In genomic region chr17:34740280-34740679, GRCm38 (mm10) we compare ENCODE assay signal across 13 mouse cellular contexts. TPM values are rescaled to one million over a fixed set of nuclear protein-coding genes. Genes with fewer than 3 reads are reported as not detected.
"Had no signal": no experiment of that assay in that cellular context is flagged by ENCODE, and none has a peak within 500 bp of the region (broad histone marks: within the 10 kb centered on the region; RNA-seq: fewer than 3 reads in every experiment).

No protein-coding gene starts in this region.

- H3K9ac ChIP-seq: liver, embryonic 14.5 days; midbrain, embryonic 13.5 days had no signal

- H3K27me3 ChIP-seq: midbrain, embryonic 13.5 days had no signal

- H3K4me2 ChIP-seq: midbrain, embryonic 13.5 days had no signal

- H3K4me1 ChIP-seq: midbrain, embryonic 13.5 days had no signal

- ATAC-seq: lung, postnatal 0 days; midbrain, embryonic 13.5 days had no signal

- H3K27ac ChIP-seq: kidney, postnatal 0 days; layer of hippocampus, adult 2 months; liver, embryonic 14.5 days; midbrain, embryonic 13.5 days had no signal

- H3K4me3 ChIP-seq: layer of hippocampus, adult 2 months; midbrain, embryonic 13.5 days had no signal

- H3K9me3 ChIP-seq: midbrain, embryonic 13.5 days had no signal

- DNase-seq: kidney, adult 9 months; kidney, postnatal 36 days; lung, adult 2 months; lung, postnatal 36 days; right cerebral cortex, postnatal 14 days; thymus, adult 18-20 months; thymus, postnatal 14 days had no signal

- H3K36me3 ChIP-seq: midbrain, embryonic 13.5 days had no signal

RNA-seq across cellular contexts. Expression of gene C4b, which starts 3.4 kb away (rescaled TPM):
- polyA plus RNA-seq: midbrain, embryonic 13.5 days; neural tube, embryonic 14.5 days had no signal
